Mouse (Mus musculus) MEL (cell line): ENCODE data around the gene Sdhc. TPM values are rescaled to one million over a fixed set of nuclear protein-coding genes. Genes with fewer than 3 reads are reported as not detected.

Experiments used
- DNase-seq: peaks from one replicate; pipeline ENCODE4 v3.0.0; 2011; ENCODE audit warnings: low read depth, low spot score
- H3K27ac ChIP-seq: 2 replicates; pipeline ENCODE4 v1.5.1; 2012; ENCODE audit warnings: low read depth, mild to moderate bottlenecking, control low read depth, low read length, moderate library complexity; ENCODE audit not compliant: control insufficient read depth
- H3K27me3 ChIP-seq, 2 experiments: fragments of 150-350 bp in 1 of 2; sonication (generic) in 1 of 2; 2 replicates each; pipeline ENCODE4 v1.6.1; 2012; ENCODE audit warnings: low read length in 2 of 2, mild to moderate bottlenecking in 2 of 2, improper control_type of control experiment in 1 of 2, moderate library complexity in 1 of 2; ENCODE audit not compliant: insufficient read depth in 2 of 2, control insufficient read depth in 1 of 2
- H3K36me3 ChIP-seq, 2 experiments: 2 replicates each; pipeline ENCODE4 v1.6.1; 2012 to 2014; ENCODE audit warnings: low read length in 2 of 2, improper control_type of control experiment in 1 of 2, inconsistent platforms in 1 of 2, mild to moderate bottlenecking in 1 of 2; ENCODE audit not compliant: insufficient read depth in 2 of 2, control insufficient read depth in 1 of 2
- H3K4me1 ChIP-seq, 2 experiments: fragments of 150-350 bp in 1 of 2; sonication (generic) in 1 of 2; 2 replicates each; pipeline ENCODE4 v1.6.1; 2012; ENCODE audit warnings: low read length in 2 of 2, improper control_type of control experiment in 1 of 2, mild to moderate bottlenecking in 1 of 2; ENCODE audit not compliant: insufficient read depth in 2 of 2, control insufficient read depth in 1 of 2
- H3K4me3 ChIP-seq, 2 experiments: fragments of 150-350 bp in 1 of 2; sonication (generic) in 1 of 2; 2 replicates each; pipeline ENCODE4 v1.5.1; 2012; ENCODE audit warnings: low read depth in 2 of 2, low read length in 2 of 2, mild to moderate bottlenecking in 2 of 2, moderate library complexity in 2 of 2, control low read depth in 1 of 2, improper control_type of control experiment in 1 of 2; ENCODE audit not compliant: control insufficient read depth in 1 of 2, insufficient read depth in 1 of 2
- H3K79me2 ChIP-seq: 2 replicates; pipeline ENCODE4 v1.6.1; 2012; ENCODE audit warnings: mild to moderate bottlenecking, low read length, moderate library complexity; ENCODE audit not compliant: control insufficient read depth, poor library complexity, insufficient read depth
- H3K9ac ChIP-seq: 2 replicates; pipeline ENCODE4 v1.6.1; 2012; ENCODE audit warnings: low read depth, mild to moderate bottlenecking, control low read depth, low read length, moderate library complexity; ENCODE audit not compliant: control insufficient read depth, poor library complexity, severe bottlenecking
- H3K9me3 ChIP-seq: fragments of 150-350 bp; sonication (generic); replicated peaks from 2 replicates; pipeline ENCODE4 v1.6.1; 2012; ENCODE audit warnings: mild to moderate bottlenecking, low read length, improper control_type of control experiment, moderate library complexity; ENCODE audit not compliant: insufficient read depth
- BHLHE40 ChIP-seq: IDR thresholded peaks from 2 replicates; pipeline ENCODE4 v1.6.1; 2012; ENCODE audit warnings: low read depth, mild to moderate bottlenecking, inconsistent platforms, low read length, improper control_type of control experiment, borderline replicate concordance
- CHD1 ChIP-seq: IDR thresholded peaks from 2 replicates; pipeline ENCODE4 v1.6.1; 2012; ENCODE audit warnings: low read depth, mild to moderate bottlenecking, inconsistent platforms, low read length, improper control_type of control experiment
- CHD2 ChIP-seq: IDR thresholded peaks from 2 replicates; pipeline ENCODE4 v1.6.1; 2011; ENCODE audit warnings: low read length, improper control_type of control experiment
- CTCF ChIP-seq, 3 experiments: IDR thresholded peaks in 2 of 3; conservative IDR thresholded peaks in 1 of 3; 2 replicates each; pipeline ENCODE4 v1.5.1; 2011 to 2012; ENCODE audit warnings: low read length in 3 of 3, low read depth in 2 of 3, mild to moderate bottlenecking in 2 of 3, improper control_type of control experiment in 1 of 3, inconsistent platforms in 1 of 3, mixed read lengths in 1 of 3, moderate library complexity in 1 of 3; ENCODE audit not compliant: control insufficient read depth in 1 of 3, insufficient read depth in 1 of 3, poor library complexity in 1 of 3, severe bottlenecking in 1 of 3
- E2F4 ChIP-seq: IDR thresholded peaks from 2 replicates; pipeline ENCODE4 v1.6.1; 2011; ENCODE audit warnings: low read depth, low read length, improper control_type of control experiment, borderline replicate concordance
- ELF1 ChIP-seq: IDR thresholded peaks from 2 replicates; pipeline ENCODE4 v1.6.1; 2014; ENCODE audit warnings: low read depth, mild to moderate bottlenecking, inconsistent platforms, low read length, improper control_type of control experiment, moderate library complexity
- EP300 ChIP-seq, 2 experiments: IDR thresholded peaks; 2 replicates each; pipeline ENCODE4 v1.6.1; 2011; ENCODE audit warnings: improper control_type of control experiment in 2 of 2, low read length in 2 of 2, low read depth in 1 of 2, mild to moderate bottlenecking in 1 of 2
- ETS1 ChIP-seq: IDR thresholded peaks from 2 replicates; pipeline ENCODE4 v1.6.1; 2012; ENCODE audit warnings: low read depth, mild to moderate bottlenecking, inconsistent platforms, low read length, improper control_type of control experiment, moderate library complexity
- GABPA ChIP-seq: IDR thresholded peaks from 2 replicates; pipeline ENCODE4 v1.6.1; 2012; ENCODE audit warnings: low read depth, mild to moderate bottlenecking, inconsistent platforms, low read length, improper control_type of control experiment, moderate library complexity
- GATA1 ChIP-seq: IDR thresholded peaks from 2 replicates; pipeline ENCODE4 v1.6.1; 2011; ENCODE audit warnings: low read depth, low read length, improper control_type of control experiment
- HCFC1 ChIP-seq: IDR thresholded peaks from 2 replicates; pipeline ENCODE4 v1.6.1; 2012; ENCODE audit warnings: low read depth, mild to moderate bottlenecking, inconsistent platforms, low read length, improper control_type of control experiment, moderate library complexity
- JUND ChIP-seq: IDR thresholded peaks from 2 replicates; pipeline ENCODE4 v1.6.1; 2011; ENCODE audit warnings: low read depth, mild to moderate bottlenecking, improper control_type of control experiment, low read length
- KAT2A ChIP-seq: conservative IDR thresholded peaks from 2 replicates; pipeline ENCODE4 v1.6.1; 2012; ENCODE audit warnings: low read depth, low read length, improper control_type of control experiment, inconsistent platforms
- MAFK ChIP-seq: IDR thresholded peaks from 2 replicates; pipeline ENCODE4 v1.6.1; 2011; ENCODE audit warnings: low read depth, mild to moderate bottlenecking, low read length, improper control_type of control experiment, borderline replicate concordance
- MAX ChIP-seq: IDR thresholded peaks from 2 replicates; pipeline ENCODE4 v1.6.1; 2011; ENCODE audit warnings: low read length, improper control_type of control experiment
- MAZ ChIP-seq: IDR thresholded peaks from 2 replicates; pipeline ENCODE4 v1.6.1; 2012; ENCODE audit warnings: low read depth, mild to moderate bottlenecking, inconsistent platforms, low read length, improper control_type of control experiment
- MEF2A ChIP-seq: IDR thresholded peaks from 2 replicates; pipeline ENCODE4 v1.6.1; 2014; ENCODE audit warnings: low read depth, mild to moderate bottlenecking, inconsistent platforms, low read length, improper control_type of control experiment; ENCODE audit not compliant: poor library complexity, insufficient replicate concordance, severe bottlenecking; ENCODE audit errors: extremely low read depth
- MXI1 ChIP-seq: IDR thresholded peaks from 2 replicates; pipeline ENCODE4 v1.6.1; 2011; ENCODE audit warnings: mild to moderate bottlenecking, low read depth, low read length, improper control_type of control experiment
- MYB ChIP-seq: IDR thresholded peaks from 2 replicates; pipeline ENCODE4 v1.6.1; 2011; ENCODE audit warnings: mild to moderate bottlenecking, low read depth, low read length, improper control_type of control experiment
- MYC ChIP-seq: IDR thresholded peaks from 2 replicates; pipeline ENCODE4 v1.6.1; 2011; ENCODE audit warnings: low read depth, mild to moderate bottlenecking, low read length, improper control_type of control experiment, moderate library complexity
- NELFE ChIP-seq: IDR thresholded peaks from 2 replicates; pipeline ENCODE4 v1.6.1; 2011; ENCODE audit warnings: low read depth, low read length, improper control_type of control experiment
- NRF1 ChIP-seq: IDR thresholded peaks from 2 replicates; pipeline ENCODE4 v1.6.1; 2014; ENCODE audit warnings: low read depth, mild to moderate bottlenecking, inconsistent platforms, low read length, improper control_type of control experiment, moderate library complexity; ENCODE audit not compliant: poor library complexity, insufficient read depth, severe bottlenecking
- POLR2A ChIP-seq, 2 experiments: IDR thresholded peaks; 2 replicates each; pipeline ENCODE4 v1.6.1; 2011 to 2012; ENCODE audit warnings: low read length in 2 of 2, mild to moderate bottlenecking in 2 of 2, control low read depth in 1 of 2, improper control_type of control experiment in 1 of 2, low read depth in 1 of 2, moderate library complexity in 1 of 2; ENCODE audit not compliant: control insufficient read depth in 1 of 2, insufficient read depth in 1 of 2, poor library complexity in 1 of 2
- POLR2AphosphoS2 ChIP-seq: IDR thresholded peaks from 2 replicates; pipeline ENCODE4 v1.6.1; 2011; ENCODE audit warnings: low read length, improper control_type of control experiment
- POLR2AphosphoS5 ChIP-seq: IDR thresholded peaks from 2 replicates; pipeline ENCODE4 v1.6.1; 2012; ENCODE audit warnings: low read depth, borderline replicate concordance, mild to moderate bottlenecking, inconsistent platforms, low read length, moderate library complexity, mixed read lengths
- RAD21 ChIP-seq: IDR thresholded peaks from 2 replicates; pipeline ENCODE4 v1.6.1; 2011; ENCODE audit warnings: mild to moderate bottlenecking, low read depth, low read length, improper control_type of control experiment
- RCOR1 ChIP-seq: IDR thresholded peaks from 2 replicates; pipeline ENCODE4 v1.6.1; 2012; ENCODE audit warnings: low read depth, mild to moderate bottlenecking, inconsistent platforms, low read length, improper control_type of control experiment
- SMC3 ChIP-seq: IDR thresholded peaks from 2 replicates; pipeline ENCODE4 v1.6.1; 2011; ENCODE audit warnings: low read depth, low read length, improper control_type of control experiment
- TAL1 ChIP-seq: IDR thresholded peaks from 2 replicates; pipeline ENCODE4 v1.6.1; 2012; ENCODE audit warnings: mild to moderate bottlenecking, inconsistent platforms, low read length, moderate library complexity, mixed read lengths
- TBP ChIP-seq: IDR thresholded peaks from 2 replicates; pipeline ENCODE4 v1.8.0; 2011; ENCODE audit warnings: low read depth, low read length, improper control_type of control experiment
- TCF12 ChIP-seq: IDR thresholded peaks from 2 replicates; pipeline ENCODE4 v1.6.1; 2014; ENCODE audit warnings: low read depth, mild to moderate bottlenecking, inconsistent platforms, low read length, improper control_type of control experiment, moderate library complexity
- UBTF ChIP-seq: IDR thresholded peaks from 2 replicates; pipeline ENCODE4 v1.6.1; 2012; ENCODE audit warnings: low read depth, mild to moderate bottlenecking, inconsistent platforms, low read length, improper control_type of control experiment, moderate library complexity, borderline replicate concordance; ENCODE audit not compliant: insufficient read depth
- USF1 ChIP-seq: IDR thresholded peaks from 2 replicates; pipeline ENCODE4 v1.6.1; 2014; ENCODE audit warnings: low read depth, mild to moderate bottlenecking, inconsistent platforms, low read length, improper control_type of control experiment, moderate library complexity
- USF2 ChIP-seq, 2 experiments: IDR thresholded peaks; 2 replicates each; pipeline ENCODE4 v1.6.1; 2011 to 2012; ENCODE audit warnings: improper control_type of control experiment in 2 of 2, low read length in 2 of 2, borderline replicate concordance in 1 of 2, inconsistent platforms in 1 of 2, low read depth in 1 of 2, mild to moderate bottlenecking in 1 of 2; ENCODE audit not compliant: insufficient read depth in 1 of 2
- ZC3H11A ChIP-seq: IDR thresholded peaks from 2 replicates; pipeline ENCODE4 v1.6.1; 2012; ENCODE audit warnings: low read depth, mild to moderate bottlenecking, inconsistent platforms, low read length, improper control_type of control experiment
- ZKSCAN1 ChIP-seq: IDR thresholded peaks from 2 replicates; pipeline ENCODE4 v1.6.1; 2012; ENCODE audit warnings: low read depth, mild to moderate bottlenecking, inconsistent platforms, low read length, improper control_type of control experiment, moderate library complexity
- ZMIZ1 ChIP-seq: IDR thresholded peaks from 2 replicates; pipeline ENCODE4 v1.6.1; 2012; ENCODE audit warnings: low read depth, mild to moderate bottlenecking, inconsistent platforms, low read length, improper control_type of control experiment, moderate library complexity
- ZNF384 ChIP-seq: IDR thresholded peaks from 2 replicates; pipeline ENCODE4 v1.6.1; 2012; ENCODE audit warnings: low read depth, mild to moderate bottlenecking, inconsistent platforms, low read length, improper control_type of control experiment
- polyA plus RNA-seq, 2 experiments: library from polyadenylated mRNA; stranded (reverse) in 1 of 2; unstranded in 1 of 2; fragments of >175 nt in 1 of 2; fragments of >200 nt in 1 of 2; gene quantifications; 2 replicates each; pipeline versions ENCODE4 v1.2.1 to v1.2.4; 2012; ENCODE audit warnings: low replicate concordance in 2 of 2, low read depth in 1 of 2; ENCODE audit not compliant: insufficient read length in 2 of 2, insufficient read depth in 1 of 2, missing spikeins in 1 of 2
- total RNA-seq: library from RNA; depleted of rRNA; stranded (reverse); fragments of 300-350 nt; gene quantifications from 2 replicates; pipeline ENCODE4 v1.2.3, GENCODE M21; 2012

Sdhc gene
- total and polyA plus RNA-seq, 3 experiments, result 79.4 to 224 TPM; not detected in 1

GRCm38 (mm10) chr1:171164258-171164657, 13.9 kb upstream of the Sdhc start:
- no peaks in the 10 kb centered on the region for H3K9me3 ChIP-seq
- H3K9ac ChIP-seq, result no peak overlapping the region
- H3K27me3 ChIP-seq, result no peaks in the 10 kb centered on the region; a peak in 1 of 4 replicates
- peak; percentile 54 for DNase-seq
- H3K4me1 ChIP-seq, result peaks cover 0 to 2% of the 10 kb centered on the region in 2 experiments; a peak in 2 of 4 replicates
- H3K79me2 ChIP-seq, result no peaks in the 10 kb centered on the region
- no peak overlapping the region for H3K27ac ChIP-seq
- peaks cover 0 to 2% of the 10 kb centered on the region in 2 experiments; a peak in 1 of 4 replicates for H3K36me3 ChIP-seq
- H3K4me3 ChIP-seq, result no peak overlapping the region
- TF ChIP-seq MEF2A (no peak), USF2 (IDR thresholded peaks at IDR 0.05; ENCODE audit: borderline replicate concordance in 1 of 2, insufficient read depth in 1 of 2, low read depth in 1 of 2, low read length in 2 of 2) (no peak), MAX (no peak), HCFC1 (no peak), MAFK (no peak), ZC3H11A (peak; percentile 34; the same call in 1 of the 2 replicates), NELFE (no peak), POLR2AphosphoS5 (no peak), POLR2AphosphoS2 (no peak), ZNF384 (peak; percentile 29; the same call in 1 of the 2 replicates), KAT2A (no peak), NRF1 (no peak), ELF1 (no peak), ZKSCAN1 (no peak), ZMIZ1 (no peak), GATA1 (no peak), E2F4 (no peak), MYC (no peak), ETS1 (no peak), CHD2 (no peak), MYB (no peak), GABPA (no peak), CTCF (IDR thresholded peaks at IDR 0.05 in 2 of 3, conservative IDR thresholded peaks at IDR 0.05 in 1 of 3; ENCODE audit: control insufficient read depth in 1 of 3, insufficient read depth in 1 of 3, low read depth in 2 of 3, low read length in 3 of 3, poor library complexity in 1 of 3, severe bottlenecking in 1 of 3) (peak; percentile 12 to 49 (median 20); a peak in 5 of 6 replicates), JUND (no peak), TCF12 (no peak), MXI1 (no peak), MAZ (no peak), UBTF (no peak), SMC3 (peak; percentile 47), TAL1 (no peak), CHD1 (no peak), POLR2A (IDR thresholded peaks at IDR 0.05; ENCODE audit: control insufficient read depth in 1 of 2, insufficient read depth in 1 of 2, low read depth in 1 of 2, low read length in 2 of 2, poor library complexity in 1 of 2) (no peak), EP300 (IDR thresholded peaks at IDR 0.05; ENCODE audit: low read depth in 1 of 2, low read length in 2 of 2) (no peak), BHLHE40 (no peak), RCOR1 (no peak), USF1 (no peak), TBP (no peak), RAD21 (peak; percentile 44)
